Mouse (Mus musculus) adipocyte (in vitro differentiated cells): ENCODE results near the gene Pitpnb.

Experiments
- DNase-seq: peaks from one replicate; pipeline ENCODE4 v3.0.0-alpha.2; 2016; ENCODE audit warnings: low spot score

The Pitpnb gene

DNA sequence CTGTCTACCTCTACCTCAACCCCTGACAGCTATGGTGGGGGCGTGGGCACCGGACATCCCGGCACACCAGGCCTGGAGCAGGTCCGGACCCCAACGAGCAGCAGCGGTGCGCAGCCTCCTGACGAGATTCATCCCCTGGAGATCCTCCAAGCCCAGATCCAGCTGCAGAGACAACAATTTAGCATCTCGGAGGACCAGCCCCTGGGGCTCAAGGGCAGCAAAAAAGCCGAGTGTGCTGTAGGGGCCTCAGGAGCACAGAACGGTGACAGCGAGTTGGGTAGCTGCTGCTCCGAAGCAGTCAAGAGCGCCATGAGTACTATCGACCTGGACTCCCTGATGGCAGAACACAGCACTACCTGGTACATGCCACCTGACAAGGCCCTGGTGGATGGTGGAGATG, 90.9 kb downstream of the Pitpnb start:
- DNase-seq = no peak

GRCm38 (mm10) chr5:111422058-111422800, 91.7 kb downstream of the Pitpnb start:
- DNase-seq = no peak

- DNase-seq = no peak
These were observed 92.4 kb downstream of the Pitpnb start for GRCm38 (mm10) chr5:111423011-111423410.

DNA sequence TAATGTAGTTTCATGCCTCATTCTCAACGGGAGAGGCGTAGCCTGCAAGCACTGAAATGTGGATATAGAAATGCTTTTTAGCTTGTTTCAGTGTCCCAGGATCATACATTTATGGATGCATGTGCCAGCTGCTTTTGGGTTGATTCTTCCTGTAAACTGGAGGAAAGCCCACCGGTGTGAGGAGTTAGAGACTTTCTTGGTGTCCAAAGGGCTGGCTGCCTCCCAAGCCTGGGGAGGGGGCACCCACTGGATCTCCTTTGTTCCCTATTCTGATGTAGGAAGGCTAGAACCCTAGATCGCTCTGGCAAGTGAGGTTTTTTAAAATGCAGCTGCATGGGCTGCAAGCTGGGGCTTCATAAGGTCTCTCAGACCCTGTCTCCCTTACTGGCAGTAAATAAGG, 93.1 kb downstream of the Pitpnb start:
- no peak for DNase-seq

GRCm38 (mm10) chr5:111425813-111426212, 95.2 kb downstream of the Pitpnb start:
- DNase-seq = no peak

DNA sequence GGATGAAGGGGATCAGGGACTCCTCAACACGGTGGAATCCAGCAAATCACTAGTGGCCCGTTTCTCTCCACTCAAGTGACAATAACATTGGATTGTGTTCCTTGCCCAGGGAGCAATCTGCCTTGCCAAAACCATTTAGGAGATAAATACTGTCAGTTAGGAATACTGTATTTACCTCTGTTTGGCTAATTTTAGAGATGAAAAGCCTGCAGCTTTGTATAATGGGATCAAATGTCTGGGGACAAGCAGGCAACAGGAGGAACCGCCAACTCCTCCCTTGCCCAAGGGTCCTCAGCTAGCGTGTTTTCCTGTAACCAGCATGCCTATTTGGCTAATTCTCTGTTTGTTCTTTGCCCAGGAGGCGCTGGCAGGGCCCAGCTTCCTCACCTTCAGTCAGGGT, 95.7 kb downstream of the Pitpnb start:
- DNase-seq = no peak

- DNase-seq = no peak
These were observed 98.3 kb downstream of the Pitpnb start for GRCm38 (mm10) chr5:111428882-111429281.

DNA sequence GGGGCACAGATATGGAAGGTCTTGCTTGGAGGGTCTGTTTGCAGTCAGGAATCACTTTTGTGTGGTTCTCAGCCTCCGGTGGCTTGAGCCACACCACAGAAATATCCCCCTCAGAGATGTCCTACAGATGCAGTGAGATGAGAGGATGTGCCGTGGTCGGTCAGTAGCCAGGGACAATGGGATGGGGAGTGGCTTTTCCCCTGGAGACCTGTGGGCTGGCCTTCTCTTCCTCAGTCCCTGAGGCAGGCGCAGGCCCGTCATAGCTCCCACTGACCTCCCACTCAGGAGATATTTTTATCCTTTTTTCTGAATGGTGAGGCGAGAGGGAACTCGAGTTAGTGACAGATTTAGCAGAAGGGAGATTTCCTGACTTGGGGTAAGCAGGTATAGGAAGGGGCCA, 99.2 kb downstream of the Pitpnb start:
- no peak for DNase-seq

GRCm38 (mm10) chr5:111431007-111431730, 100.6 kb downstream of the Pitpnb start:
- DNase-seq = no peak

GRCm38 (mm10) chr5:111432842-111433241, 102.3 kb downstream of the Pitpnb start:
- no peak for DNase-seq

- no peak for DNase-seq
These were observed 103.8 kb downstream of the Pitpnb start for GRCm38 (mm10) chr5:111434342-111434842.

DNA sequence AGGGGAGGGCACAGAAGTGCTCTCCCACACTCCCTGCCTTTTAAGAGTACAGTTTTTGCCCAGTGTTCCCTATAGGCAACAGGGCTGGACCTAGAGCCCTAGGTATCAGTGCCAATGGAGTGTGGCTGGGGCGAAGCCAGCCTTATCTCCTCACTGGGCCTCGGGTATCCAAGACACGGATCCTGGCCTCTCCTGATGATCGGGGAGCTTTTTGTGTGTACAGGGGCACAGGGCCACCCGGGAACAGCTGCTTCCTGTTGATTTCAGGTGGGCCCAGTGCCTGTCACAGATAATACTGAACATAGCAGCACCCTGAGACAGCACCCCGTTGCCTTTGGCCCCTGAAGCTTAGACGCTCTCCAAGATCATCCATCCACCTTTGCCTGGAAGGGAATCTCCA, 105.7 kb downstream of the Pitpnb start:
- DNase-seq = no peak

DNA sequence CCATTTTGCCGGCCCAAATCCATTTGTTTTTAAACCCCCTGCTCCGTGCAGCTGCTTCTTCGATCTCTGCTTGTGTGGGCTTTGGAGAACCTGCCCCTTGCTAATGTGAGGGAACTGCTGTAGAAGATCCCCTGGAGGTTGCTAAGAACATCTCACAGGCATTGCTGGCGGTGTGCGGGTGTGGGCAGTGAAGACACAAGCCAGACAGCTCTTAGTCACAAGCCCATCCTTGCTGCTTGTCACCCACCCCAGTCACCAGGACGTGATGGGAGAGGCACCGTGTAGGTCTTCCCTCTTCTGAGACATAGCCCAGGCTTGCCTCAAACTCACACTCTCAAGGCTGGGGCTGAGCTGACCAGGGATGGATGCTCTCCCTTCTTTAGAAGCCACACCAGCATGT, 106.6 kb downstream of the Pitpnb start:
- DNase-seq = no peak
